Mouse (Mus musculus) frontal cortex, postnatal 10 days (tissue): ENCODE data around the gene Platr17.

Source experiments
- DNase-seq, 2 experiments: peaks; one replicate each; pipeline ENCODE4 v3.0.0; 2022; ENCODE audit warnings: low spot score in 2 of 2, mixed read lengths in 1 of 2

Platr17 gene

GRCm38 (mm10) chr17:33940206-33940805 lies 35.4 kb downstream of the Platr17 start, which contains the start of the genes Pfdn6 and Wdr46:
Gene Pfdn6, minus strand, starts transcription at chr17:33940343.
Gene Wdr46, plus strand, starts transcription at chr17:33940660.
- peak in 1 of 2 experiments; percentile 80 for DNase-seq

DNA sequence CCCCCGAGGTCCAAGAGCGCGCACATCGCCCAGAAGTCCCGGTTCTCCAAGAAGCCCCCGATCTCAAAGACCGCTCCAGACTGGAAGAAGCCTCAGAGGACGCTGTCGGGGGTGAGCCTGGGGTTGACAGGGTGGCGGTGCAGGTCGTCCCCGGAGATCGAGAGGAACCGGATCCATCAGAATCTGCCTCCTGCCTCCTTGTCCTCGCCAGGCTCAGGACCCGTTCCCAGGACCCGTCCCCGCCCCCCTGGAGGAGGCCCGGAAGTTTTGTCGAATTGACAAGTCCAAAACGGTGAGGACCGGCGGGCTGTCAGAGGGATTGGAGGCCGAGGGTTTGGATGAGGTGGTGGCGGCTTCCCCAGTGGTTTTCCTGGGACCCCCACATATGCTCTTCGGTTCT lies 36.0 kb downstream of the Platr17 start:
- no peak for DNase-seq

DNA sequence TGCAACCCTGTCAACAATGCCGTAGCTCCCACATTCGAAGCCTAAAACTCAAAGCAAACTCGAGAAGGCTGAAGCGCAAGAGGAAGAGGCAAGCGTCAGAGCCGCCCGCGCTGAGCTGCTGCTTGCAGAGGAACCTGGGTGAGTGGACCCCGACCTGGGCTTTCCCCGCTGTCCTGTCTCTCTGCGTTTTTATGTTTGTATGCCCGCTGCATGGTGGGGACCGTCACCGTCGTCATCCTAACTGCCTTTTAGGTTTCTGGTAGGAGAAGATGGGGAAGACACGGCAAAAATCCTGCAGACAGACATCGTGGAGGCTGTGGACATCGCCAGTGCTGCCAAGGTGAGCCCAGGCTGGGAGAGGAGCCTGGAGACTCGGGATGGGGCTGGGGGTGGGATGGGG lies 36.4 kb downstream of the Platr17 start:
- DNase-seq, result no peak

DNA sequence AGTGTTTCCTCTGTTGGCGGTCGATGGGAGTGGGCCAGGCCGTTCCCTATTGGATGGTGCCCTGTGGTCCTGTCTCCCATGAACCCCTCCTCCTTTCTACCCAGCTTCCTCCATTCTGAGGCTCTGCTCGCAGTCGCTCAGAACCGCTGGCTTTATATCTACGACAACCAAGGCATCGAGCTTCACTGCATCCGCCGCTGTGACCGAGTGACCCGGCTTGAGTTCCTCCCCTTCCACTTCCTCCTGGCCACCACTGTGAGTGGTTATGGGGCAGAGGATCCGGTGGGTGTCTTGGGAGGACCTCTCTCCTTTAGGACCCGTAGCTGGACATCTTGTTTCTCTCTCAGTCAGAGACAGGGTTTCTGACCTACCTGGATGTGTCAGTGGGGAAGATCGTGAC lies 38.5 kb downstream of the Platr17 start:
- no peak for DNase-seq

DNA sequence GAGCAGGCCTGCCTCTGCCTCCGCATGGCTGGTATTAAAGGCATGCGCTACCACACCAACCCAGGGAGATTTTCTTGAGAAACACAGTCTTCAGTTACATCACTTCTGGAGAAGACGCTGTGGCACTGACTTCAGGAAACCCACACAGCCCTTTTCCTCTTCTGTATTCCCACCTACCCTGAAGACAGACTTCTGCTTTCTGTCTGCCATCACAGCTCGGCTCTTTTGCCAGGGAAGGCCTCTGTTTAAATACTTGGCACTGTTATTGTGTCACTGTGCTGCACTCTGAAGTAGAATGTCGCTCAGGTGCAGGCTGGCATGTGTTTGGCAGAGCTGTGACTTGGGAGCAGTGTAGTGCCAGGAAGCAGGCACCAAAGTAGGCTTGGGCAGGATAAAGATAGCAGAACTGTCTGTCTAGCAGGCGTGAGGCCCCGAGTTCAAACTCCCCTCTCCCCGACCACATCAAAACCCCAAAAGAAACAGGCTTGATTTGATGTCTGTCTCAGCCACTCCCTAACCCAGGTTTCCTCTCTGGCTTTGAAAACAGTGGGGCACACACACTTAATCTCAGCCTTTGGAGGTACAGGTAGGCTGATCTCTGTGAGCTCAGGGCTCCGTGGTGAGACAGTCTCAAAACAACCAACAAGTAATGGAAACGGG lies 42.6 kb downstream of the Platr17 start:
- DNase-seq, result no peak

- DNase-seq, result no peak
Observed at GRCm38 (mm10) chr17:33948090-33948904, 43.4 kb downstream of the Platr17 start.

- no peak for DNase-seq
Observed at GRCm38 (mm10) chr17:33948905-33949537, 44.1 kb downstream of the Platr17 start.

GRCm38 (mm10) chr17:33950131-33950625 lies 45.2 kb downstream of the Platr17 start:
- DNase-seq, result no peak

DNA sequence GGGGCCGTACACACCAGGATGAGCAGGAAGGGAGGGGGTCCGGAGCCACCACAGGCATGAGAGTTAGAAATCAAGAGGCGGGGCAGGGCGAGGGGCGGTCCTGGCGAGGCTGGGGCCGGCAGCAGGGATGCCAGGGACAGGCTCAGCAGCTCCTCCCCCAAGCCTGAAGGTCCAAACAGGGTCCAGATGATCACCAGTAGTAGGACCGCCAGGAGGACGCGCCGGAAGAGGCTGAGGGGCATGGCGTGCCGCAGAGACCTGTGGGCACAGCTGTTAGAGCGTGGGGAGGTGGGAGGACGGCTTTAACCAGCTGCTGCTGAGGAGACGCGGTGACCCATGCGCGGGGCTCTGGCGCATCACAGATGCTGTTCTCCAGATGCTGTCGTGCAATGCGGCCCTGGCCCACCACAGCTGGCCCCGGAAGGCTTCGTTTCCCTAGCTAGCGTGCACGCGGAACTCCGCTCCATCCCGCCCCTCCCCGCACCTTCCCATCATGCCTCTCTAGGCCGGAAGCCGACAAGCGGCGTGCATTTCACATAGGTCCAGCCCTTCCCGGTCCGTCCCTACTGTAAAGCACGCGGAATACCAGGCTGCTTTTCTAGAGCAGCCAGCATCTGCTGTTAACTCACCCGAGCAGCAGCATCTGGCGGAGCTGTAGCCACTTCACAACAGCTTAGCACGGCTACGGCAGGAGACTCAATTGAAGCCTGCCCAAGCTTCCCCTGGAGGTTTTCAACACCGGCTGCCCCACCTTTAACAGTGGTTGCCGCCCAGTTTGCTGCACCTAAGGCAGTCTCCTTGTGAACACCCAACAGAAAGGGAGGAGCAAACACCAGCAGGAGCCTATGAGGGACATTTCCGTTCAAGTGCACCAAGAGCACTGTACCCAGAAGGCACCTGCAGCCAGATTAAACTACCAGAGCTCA lies 46.3 kb downstream of the Platr17 start, which contains the start of gene B3galt4:
B3galt4 (minus strand) TSS at position 468 of the 926 bp plus-strand sequence.
- peak in 1 of 2 experiments; percentile 75 for DNase-seq

- DNase-seq, result peak in 1 of 2 experiments; percentile 5
Observed at GRCm38 (mm10) chr17:33952015-33952414, 47.1 kb downstream of the Platr17 start.

GRCm38 (mm10) chr17:33952879-33953278 lies 47.9 kb downstream of the Platr17 start:
- no peak for DNase-seq

- DNase-seq, result no peak
Observed at GRCm38 (mm10) chr17:33953310-33953709, 48.4 kb downstream of the Platr17 start.

- no peak for DNase-seq
Observed at GRCm38 (mm10) chr17:33953961-33954565, 49.1 kb downstream of the Platr17 start.

GRCm38 (mm10) chr17:33954646-33955554 lies 50.0 kb downstream of the Platr17 start:
- no peak for DNase-seq

DNA sequence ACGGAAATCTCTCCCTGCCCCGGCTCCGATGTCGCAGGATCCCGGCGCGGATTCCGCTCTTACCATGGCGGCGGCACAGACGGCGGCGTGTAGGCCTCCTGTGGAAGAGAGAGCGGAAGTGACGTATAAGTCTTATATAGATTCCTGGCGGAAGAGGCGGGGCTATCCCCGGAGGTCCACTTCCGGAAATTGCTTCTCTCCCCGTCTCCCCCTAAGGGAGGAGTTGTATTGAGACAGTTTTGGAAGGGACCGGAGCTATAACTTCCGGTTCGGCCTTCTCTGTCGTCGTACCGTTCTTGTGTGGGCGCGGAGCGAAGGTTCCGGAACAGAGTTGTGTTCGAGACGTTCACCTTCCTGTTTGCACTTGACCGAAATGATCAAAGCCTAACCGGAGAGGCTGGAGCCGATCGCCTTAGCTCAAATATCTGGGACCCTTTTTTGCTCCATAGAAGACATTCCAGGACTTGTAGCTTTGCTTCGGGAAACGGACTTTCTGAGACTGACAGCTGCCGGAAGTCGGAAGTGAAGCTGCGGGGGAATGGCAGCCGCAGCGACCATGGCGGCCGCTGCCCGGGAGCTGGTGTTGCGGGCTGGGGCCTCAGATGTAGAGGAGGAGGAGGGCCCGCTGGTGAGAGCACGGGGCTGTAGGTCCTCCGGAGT lies 50.8 kb downstream of the Platr17 start, which contains the start of the genes Vps52 and Rps18:
Vps52 (plus strand) TSS at position 258 of the 660 bp plus-strand sequence.
Rps18 (minus strand) TSS at position 447 of the 660 bp plus-strand sequence.
- peak; percentile 95 to 97 for DNase-seq
